Mouse (Mus musculus) CD4-positive, CD25-positive, alpha-beta regulatory T cell, adult 2 months (primary cell): ENCODE results near the gene Phf2.
A peak's percentile ranks its signal among the peaks of the same experiment; 100 is the strongest.
"Not testable (repeated sequence)": the region's sequence is repeated elsewhere in the genome, so short reads cannot be mapped to it uniquely, and the experiment has no call there.

ENCODE experiments used
- DNase-seq: peaks from one replicate; pipeline ENCODE4 v3.0.0-alpha.2; 2012; ENCODE audit warnings: low read depth, low spot score

The Phf2 gene

DNA sequence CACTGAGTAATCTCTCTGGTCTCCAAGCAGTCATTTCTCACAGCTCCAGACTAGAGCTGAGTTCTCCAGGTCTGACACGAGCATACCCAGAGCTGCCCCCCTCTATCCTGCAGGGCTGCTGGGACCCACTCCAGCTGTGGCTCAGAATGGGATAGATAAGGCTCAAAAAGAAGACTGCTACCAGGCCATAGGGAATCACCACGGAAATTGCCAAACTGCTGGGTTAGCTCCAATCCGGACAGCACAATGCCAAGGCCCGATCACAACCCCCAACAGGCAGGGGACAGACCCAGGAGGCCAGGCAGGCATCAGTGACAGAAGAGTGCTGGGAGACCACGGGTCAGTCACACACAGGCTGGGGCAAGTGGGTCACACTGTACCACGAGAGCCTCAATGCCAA lies 12.9 kb downstream of the Phf2 start:
- DNase-seq = no peak

DNA sequence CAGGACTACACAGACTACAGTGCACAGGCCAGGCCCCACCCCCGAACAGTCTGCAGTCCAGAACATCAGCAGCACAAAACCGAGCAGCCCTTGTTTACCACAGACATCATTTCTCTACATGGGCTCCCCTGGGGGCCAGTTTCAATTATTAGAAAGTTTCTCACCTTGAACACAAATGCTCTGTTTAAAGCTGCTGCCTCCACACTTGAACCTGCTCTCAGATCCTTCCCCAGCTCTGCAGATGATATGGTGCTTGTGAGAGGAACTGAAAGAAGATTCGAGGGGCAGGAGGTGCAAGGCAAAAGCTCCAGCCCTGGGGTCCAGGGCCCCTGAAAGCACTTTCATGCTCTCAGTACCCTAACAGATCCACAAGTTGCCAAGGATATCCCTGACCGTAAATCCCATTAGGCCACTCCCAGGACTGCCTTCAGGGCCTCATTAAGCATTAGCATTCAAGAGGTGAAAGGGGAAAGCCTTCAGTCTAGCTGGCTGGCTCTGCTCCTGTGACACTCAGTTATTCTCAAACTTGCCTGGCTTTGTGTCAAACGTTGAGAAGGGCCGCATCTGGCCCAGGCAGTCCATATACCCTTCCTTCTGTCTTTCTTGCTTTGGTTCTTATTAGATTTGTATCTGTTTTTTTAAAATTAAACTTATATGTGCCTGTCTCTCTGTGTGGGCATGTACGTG lies 13.5 kb downstream of the Phf2 start:
- no peak for DNase-seq

DNA sequence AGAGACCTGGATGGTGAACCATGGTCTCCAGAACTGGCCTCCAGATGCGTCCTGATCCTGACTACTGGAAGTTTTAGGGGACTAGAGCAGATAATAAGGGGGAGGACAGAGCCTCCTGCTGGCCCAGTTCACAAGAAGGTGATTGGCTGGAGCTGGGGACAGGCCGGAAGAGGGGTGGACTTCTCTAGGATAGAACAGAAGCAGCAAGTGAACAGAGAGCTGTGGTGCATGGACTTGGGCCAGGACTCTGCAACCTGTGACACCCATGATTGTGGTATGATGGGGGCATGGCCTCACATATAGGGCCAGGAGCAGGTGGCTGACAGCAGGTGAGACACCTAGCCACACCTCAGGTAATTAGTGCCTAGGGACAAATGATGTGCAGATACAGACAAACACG lies 17.0 kb downstream of the Phf2 start:
- no peak for DNase-seq

DNA sequence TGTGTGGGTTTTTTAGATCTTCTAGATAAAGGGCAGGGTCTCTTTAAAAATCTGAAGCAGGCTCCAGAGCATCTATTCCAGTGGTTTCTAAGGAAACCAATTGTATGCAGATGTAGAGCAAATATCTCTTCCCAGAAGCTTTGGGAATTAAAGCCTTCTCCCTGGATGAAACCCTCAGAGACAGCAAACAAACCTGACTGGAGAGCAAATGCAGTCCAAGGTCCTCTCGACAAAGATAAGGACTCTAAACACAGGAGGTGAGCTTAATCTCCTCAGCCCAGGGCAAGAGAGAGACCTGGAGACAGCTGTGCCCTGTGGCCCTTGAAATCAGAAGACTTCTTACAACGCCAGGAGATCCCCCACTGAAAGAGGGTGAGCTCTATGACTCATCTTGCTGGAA lies 17.4 kb downstream of the Phf2 start:
- peak; percentile 25 for DNase-seq

DNA sequence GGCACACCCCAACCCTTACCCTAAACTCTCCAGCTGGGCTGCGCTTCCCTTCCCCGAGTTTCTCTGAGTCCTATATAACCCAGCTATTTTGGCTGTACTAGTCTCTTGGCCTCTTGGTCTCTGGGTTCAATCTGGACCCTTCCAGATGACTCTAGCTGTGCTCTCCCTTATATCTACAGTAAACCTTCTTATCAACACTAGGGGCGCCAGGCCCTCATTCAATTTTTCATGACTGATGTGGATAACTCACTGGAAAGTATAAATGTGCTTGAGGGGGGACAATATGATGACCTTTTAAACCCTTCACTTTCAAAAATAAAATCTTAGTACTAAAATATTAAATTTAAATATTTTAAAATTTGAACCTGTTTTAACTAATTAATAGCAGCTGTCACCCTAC lies 18.1 kb downstream of the Phf2 start:
- peak; percentile 65 for DNase-seq

DNA sequence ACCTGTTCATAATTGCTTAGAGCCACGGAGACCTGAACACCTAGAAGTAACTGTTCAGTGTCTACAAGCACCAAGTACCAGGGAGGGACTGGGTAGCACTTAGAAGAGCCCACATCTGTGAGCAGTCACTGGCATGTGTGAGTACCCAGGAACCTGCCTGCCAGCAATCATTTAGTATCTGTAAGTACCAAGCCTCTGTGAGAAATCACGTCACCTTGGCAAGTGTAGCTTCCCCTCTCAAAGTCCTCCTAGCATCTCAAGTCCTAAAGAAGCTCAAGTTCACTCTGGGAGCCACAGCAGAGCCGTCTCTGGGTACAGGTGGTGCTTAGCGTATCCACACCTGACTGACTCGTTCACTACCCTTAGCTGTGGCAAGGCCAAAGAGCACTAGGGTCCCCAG lies 19.2 kb downstream of the Phf2 start:
- no peak for DNase-seq

DNA sequence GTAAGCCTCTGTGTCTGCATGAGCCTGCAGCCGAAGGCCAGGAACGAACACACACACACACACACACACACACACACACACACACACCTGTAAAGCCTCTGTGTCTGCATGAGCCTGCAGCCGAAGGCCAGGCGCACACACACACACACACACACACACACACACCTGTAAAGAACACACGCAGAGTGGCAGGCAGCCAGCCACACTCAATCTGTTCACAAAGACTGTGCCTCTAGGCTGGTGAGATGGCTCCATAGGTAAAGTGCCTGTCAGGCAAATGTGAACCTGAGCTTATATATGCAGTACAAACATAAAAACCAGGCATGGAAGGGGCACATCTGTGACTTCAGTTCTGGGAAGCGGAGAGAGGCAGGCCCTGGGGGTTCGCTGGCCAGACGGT lies 20.1 kb downstream of the Phf2 start:
- no peak for DNase-seq

DNA sequence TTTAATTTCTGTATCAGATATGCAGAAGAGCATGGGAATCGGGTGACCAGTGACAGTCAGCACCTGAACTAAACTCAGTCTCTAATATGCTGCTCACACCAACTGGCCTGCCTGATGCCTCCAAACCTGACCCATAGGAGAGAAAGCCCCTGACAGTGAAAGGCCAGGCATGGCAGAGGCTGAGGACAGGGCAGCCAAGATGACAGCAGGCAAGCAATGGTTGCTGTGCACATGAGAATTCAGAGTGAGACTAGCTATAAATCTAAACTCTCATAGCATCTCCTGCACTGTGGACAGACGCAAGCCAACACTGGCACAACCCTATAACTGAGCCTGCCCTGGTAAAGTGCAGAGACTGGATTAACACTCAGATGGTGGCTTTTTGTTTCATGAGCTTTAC lies 20.6 kb downstream of the Phf2 start:
- no peak for DNase-seq

DNA sequence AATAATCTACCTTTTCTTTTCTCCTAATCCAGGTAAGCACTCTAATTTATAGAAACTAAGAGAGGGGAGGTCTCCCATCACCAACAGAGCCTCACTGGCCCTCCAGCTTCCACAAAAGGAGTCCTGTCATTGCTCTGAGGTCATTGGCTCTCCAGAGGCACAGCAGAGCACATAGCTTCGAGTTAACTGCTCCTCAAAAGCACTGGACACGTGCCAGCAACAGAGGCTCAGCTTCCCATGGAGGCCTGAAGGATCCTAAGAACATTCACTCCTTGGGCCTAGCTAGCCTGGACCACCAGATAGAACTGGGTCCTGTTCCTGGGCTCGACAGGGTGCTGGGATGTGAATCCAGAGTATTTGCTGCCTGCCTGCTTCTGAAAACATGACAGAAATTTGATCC lies 21.8 kb downstream of the Phf2 start:
- DNase-seq = no peak

DNA sequence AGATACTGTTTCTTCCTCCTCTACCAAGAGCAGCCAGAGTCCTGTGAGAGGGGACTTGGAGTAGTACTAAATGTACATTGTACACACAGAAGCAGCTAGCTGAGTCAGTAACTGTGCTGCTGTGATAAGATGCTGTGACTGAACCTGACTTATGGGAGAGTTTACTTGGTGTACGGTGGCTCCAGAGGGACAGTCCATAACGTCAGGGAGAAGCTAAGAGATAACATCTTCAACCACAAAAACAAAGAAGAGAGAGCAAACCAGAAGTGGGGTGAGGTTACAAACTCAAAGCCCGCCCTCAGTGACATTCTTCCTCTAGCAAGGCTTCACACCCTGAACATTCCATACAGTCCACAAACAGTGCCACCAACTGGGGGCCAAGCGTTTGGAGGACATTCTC lies 25.6 kb downstream of the Phf2 start:
- peak; percentile 62 for DNase-seq

DNA sequence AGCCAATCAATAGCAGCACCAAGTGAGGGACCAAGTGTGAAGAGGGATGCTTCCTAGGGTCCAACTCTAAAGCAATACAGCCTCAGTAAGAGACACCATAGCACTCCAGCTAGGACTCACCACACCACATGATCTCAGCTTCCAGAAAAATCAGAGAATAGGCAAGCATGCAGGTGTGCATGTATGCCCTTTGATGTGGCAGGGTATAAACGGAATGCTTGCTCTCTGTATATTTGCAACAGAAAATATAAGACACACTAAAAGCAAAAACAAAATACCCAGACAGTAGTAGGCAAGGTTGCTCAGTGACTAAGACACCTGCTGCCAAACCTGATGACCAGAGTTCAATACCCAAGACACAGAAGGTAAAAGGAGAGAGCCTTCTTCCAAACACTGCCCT lies 27.4 kb downstream of the Phf2 start:
- no peak for DNase-seq

DNA sequence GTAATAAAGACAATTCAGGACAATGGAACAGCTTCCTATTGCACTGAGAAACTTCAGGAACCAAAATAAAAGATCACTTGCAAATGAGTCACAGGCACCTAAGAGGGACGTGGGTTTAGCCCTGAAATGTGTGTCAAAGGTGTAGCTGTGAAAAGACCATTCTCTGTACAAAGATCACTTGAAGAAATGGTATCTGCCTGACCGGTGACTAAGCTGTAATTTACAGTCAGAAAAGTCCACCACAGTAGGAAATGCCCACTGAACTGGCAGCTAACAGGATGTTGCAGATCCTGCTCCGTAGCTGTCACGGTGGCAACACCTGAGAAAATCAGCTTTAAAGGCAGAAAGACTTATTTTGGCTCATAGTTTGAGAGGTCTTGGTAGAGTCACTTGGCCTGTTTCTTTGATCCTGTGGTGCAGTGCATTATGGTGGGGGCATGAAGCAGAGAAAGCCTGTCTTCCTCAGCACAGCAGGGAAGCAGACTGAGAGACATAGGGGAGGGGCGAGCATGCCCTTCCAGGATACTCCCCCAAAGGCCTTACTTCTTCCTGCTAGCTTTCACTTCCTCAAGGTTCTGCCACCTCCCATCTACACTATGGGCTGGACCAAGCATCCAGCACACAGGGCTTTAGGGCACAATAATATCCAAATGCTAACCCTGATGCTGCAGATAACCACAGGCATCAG lies 28.9 kb downstream of the Phf2 start:
- no peak for DNase-seq

DNA sequence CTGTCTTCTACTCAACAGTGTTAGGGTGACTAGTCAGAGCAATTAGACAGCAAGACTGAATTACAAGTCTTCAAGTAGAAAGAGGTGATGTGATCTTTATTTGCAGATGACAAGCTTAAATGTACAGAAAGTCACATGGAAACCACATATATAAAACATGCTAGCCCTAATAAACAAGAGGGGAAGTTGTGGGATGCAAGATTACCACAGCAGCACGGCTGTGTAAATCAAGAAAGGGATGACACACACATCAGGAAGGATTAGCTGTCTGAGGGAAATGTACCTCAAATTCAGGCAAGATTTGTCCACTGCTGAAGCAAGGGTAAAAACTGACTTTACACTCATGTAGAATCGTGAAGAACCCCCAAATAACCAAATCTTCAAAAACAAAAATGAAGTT lies 32.6 kb downstream of the Phf2 start:
- no peak for DNase-seq

DNA sequence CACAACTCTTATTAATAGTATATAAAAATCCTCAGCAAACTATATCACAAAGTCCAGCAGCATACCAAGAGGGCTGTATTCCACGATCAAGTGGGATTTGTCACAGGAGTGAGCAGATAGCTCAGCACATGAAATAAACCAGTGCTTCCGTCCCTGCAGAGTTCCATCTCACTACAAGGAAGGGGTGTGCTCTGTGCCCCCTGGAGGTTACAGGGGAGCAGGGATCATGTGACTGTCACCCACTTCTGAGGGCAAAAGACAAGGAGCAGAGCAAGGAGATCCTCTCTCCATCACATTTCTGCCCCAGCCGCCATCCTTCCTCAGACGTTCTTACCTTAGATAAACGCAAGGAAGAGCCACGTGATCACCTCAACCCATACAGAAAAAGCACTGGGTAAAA lies 33.4 kb downstream of the Phf2 start:
- DNase-seq = no peak

DNA sequence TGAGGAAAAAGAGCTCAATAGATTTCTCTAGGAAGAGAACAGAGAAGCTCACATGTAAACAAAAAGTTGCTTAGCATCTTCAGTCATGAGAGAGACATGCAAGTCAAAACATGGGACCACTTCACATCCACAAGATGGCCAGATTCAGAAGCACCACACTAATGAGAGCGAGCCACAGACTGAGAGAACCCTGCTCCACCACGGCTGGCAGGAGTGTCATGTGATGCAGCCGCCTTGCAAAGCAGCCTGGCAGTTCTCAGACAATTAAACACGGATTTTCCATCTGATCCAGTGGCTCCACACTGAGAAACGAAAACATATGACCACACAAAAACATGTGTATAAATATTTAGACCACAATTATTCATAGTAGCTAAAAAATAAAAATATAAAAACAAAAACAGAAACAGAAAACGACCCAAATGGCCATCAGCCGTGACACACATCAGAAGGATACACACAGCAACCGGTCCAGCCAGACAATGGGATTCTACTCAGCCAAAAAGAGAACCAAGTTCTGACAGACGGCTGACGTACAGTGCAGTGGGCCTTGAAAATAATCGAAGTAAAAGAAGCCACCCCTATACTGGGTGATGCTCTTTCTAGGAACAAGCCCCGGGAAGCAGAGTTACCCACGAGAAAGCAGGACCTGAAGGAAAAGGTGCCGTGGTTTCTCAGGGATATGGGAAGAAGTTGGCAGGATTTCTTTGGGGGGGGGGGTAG lies 40.2 kb downstream of the Phf2 start:
- no peak for DNase-seq

DNA sequence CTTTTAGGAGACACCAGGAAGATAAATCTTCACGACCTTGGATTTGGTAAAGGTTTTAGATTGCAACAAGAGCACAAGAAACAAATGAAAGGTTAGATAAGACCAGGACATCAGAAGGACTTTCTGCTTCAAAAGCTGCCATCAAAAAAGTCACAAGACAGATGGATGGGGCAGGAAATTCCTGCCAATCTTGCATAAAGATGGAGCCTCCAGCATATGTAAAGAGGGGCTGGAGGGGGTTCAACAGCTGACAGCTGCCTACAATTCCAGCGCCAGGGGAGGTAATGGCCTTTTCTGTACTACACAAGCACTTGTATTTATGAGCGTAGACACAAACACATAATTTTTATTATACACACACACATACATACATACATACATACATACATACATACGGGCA lies 41.1 kb downstream of the Phf2 start:
- DNase-seq = no peak

DNA sequence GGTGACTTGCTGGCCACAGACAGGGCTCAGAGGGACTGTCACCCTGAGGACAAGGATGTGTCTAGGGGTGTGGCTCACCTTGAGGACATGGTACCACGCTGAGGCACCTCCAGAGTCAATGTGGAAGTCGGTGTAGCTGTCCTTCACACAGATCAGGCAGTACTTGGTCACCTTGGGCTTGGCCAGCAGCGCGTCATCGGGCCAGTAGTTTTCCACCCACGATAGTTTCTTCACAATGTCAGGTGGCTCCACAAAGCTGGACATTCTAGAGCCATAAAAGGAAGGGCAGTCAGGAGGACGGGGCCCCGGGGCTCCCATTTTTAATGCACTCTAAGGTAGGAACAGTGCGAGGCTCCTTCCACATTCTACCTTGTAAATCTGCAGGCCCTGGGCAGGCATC lies 48.0 kb downstream of the Phf2 start:
- DNase-seq = no peak

DNA sequence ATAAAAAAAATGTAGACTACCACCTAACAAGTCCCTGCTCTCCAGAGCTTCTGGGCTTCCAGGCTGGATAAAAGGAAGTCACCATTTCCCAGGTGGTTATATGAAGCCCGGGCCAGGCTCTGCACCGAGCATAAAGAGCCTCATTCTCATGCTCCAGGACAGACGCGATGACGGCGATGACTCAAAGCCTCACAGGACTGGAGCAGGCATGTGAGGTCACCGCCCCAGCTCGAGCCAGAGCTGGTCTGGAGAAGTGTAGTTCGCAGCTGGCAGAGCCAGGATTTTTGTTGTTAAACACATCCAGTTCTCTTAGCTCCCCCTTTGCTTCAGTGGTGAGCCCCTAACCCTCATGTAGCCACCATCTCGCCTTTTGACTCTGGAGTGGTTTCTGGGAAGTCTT lies 48.6 kb downstream of the Phf2 start:
- no peak for DNase-seq

DNA sequence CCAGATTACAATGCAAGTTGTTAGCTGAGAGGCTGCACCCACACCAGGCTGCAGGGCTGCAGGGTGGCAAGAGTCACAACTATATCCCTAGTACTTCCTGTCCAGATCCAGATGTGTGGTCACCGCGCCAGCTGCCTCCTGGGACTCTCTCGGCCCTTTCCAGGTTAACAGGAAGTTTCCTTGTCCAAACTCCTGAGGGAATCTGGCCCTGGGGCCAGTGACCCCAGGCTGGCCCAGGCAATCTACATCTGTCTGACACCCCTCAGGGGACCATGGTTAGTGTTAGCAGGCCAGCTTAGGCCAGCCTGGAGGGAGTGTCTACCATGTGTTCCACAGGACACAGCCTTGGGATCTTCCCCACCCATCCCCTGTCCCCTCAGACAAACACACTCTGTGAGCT lies 51.8 kb downstream of the Phf2 start:
- no peak for DNase-seq

DNA sequence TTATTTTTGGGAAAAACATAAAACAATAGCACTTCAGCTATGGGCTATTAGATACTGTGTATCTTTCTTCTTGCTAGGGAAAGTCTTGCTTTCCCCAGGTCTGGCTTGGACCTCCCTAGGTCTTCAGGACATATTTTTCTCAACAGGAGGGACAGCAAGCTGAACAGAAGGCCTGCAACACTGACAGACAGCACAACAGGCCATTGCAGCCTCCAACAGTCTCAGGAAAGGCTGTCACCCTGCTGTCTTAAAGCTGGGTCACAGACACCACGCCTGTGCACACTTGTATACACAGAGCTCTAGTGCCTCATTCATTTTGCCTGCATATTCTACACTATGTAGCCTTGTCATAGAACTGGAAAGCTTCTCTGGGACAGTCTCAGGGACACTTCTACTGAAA lies 56.5 kb downstream of the Phf2 start:
- no peak for DNase-seq

DNA sequence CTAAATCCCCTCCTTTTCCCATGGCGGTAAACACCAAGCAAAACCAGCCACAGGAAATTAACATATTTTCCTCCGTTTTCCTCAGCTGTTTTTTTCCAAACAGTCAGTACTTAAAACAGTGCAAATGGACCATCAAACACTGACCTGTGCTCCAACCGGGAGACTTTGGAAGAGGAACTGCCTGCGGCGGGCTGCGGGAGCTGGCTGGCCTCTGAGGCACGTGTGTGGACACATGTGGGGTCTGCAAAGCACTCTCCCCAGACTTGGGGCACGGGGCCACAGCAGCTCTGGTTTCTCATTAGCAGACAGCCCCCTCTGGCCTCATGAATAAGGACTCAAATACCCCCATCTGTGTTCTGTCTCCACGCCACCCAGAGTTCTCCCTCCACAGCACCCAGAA lies 59.9 kb downstream of the Phf2 start:
- DNase-seq = no peak

DNA sequence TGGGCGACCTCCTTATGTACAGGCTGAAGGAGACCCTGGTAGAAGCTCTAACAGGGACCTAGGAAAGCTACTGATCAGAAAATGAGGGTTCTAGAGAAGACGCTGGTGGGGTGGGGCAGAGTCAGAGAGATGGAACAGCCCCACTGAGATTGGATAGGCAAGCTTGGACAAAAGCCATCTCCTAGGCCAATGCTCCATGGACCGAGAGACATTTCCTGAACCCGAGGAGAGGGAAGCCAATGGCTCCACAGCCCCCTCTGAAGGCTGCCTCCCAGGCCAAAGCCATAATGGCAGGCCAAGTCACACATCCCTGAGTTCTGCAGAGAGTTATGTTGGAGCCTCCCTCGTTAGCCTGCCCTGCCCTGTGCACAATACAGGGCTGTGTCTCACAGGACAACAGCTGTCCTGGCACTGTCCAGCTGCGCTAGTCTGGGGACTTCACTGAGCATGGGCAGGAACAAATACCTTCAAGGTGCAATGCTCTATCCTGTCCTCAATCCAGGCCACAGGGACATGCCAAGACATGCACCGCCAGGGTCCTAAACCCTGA lies 60.6 kb downstream of the Phf2 start:
- no peak for DNase-seq

DNA sequence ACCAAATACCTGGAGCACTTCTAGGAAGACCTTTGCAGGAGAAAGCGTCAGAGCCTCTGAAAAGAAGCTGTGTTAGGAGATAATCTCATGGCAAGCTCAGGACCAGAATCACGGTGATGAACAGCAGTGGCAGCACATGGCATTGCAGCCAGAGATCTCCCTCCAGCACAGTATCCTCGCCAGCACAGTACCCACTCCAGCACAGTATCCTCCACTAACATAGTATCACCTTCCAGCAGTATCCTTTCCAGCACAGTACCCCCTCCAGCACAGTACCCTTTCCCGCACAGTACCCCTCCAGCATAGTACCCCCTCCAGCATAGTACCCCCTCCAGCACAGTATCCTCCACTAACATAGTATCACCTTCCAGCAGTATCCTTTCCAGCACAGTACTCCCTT lies 61.3 kb downstream of the Phf2 start:
- DNase-seq = not testable (repeated sequence)
